Mouse (Mus musculus) layer of hippocampus, postnatal 36 days (tissue): ENCODE results near the gene H2-Q6. TPM values are rescaled to one million over a fixed set of nuclear protein-coding genes. Genes with fewer than 3 reads are reported as not detected.
"Not testable (repeated sequence)": the region's sequence is repeated elsewhere in the genome, so short reads cannot be mapped to it uniquely, and the experiment has no call there.

Experiments
- DNase-seq, 2 experiments: peaks; one replicate each; pipeline ENCODE4 v3.0.0; 2022
- total RNA-seq, 2 experiments: library from RNA; stranded (reverse); gene quantifications; 2 replicates each; pipeline ENCODE4 v1.2.3; 2021

The H2-Q6 gene
- total RNA-seq: not detected

DNA sequence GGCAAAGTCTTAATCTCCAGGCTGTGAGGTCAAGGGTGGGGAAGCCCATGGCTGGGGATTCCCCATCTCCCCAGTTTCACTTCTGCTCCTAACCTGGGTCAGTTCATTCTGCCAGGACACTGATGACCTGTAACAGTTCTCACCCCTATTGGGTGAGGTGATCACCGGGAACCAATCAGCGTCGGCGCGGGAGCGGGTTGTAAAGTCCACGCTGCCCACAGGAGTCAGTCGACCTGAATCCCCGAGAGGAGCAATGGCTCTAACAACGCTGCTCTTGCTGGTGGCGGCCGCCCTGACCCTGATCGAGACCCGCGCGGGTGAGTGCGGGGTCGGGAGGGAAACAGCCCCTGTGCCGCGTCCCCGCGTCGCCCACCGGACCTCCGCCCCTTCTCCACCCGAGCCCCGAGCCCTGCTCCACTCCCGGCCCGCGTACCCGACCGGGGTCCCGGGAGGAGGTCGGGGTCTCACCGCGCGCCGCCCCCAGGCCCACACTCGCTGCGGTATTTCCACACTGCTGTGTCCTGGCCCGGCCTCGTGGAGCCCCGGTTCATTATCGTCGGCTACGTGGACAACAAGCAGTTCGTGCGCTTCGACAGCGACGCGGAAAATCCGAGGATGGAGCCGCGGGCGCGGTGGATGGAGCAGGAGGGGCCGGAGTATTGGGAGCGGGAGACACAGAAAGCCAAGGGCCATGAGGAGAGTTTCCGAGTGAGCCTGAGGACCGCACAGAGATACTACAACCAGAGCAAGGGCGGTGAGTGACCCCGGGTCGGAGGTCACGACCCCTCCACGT, at the start of gene H2-Q6:
Gene H2-Q6 (plus strand): TSS at position 227 of the 793 bp plus-strand sequence.
- DNase-seq: not testable (repeated sequence)

DNA sequence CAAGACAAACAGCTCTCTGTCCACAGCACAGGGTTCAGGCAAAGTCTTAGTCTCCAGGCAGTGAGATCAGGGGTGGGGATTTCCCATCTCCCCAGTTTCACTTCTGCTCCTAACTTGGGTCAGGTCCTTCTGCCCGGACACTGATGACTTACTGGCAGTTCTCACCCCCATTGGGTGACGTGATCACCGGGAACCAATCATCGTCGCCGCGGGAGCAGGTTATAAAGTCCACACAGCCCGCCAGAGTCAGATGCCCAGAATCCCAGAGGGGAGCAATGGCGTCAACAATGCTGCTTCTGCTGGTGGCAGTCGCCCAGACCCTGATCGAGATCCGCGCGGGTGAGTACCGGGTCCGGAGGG, 45.3 kb upstream of the H2-Q6 start, which contains the start of gene H2-Q4:
Gene H2-Q4 (plus strand): TSS at position 249 of the 360 bp plus-strand sequence.
- peak; percentile 57 to 70 for DNase-seq

DNA sequence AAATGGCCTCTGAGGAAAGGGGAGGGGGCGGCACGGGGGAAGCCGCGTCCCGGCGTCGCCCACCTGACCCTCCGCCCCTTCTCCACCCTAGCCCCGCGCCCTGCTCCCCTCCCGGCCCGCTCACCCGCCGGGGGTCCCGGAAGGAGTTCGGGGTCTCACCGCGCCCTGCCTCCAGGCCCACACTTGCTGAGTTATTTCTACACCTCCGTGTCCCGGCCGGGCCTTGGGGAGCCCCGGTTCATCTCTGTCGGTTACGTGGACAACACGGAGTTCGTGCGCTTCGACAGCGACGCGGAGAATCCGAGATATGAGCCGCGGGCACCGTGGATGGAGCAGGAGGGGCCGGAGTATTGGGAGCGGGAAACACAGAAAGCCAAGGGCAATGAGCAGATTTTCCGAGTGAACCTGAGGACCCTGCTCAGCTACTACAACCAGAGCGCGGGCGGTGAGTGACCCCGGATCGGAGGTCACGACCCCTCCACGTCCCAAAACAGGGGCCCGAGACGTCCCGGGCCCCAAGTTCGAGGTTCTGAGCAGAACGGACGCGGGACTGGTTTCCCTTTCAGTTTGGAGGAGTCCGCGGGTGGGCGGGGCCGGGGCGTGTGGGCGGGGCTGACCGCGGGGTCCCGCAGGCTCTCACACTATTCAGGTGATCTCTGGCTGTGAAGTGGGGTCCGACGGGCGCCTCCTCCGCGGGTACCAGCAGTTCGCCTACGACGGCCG, 44.8 kb upstream of the H2-Q6 start:
- no peak for DNase-seq

DNA sequence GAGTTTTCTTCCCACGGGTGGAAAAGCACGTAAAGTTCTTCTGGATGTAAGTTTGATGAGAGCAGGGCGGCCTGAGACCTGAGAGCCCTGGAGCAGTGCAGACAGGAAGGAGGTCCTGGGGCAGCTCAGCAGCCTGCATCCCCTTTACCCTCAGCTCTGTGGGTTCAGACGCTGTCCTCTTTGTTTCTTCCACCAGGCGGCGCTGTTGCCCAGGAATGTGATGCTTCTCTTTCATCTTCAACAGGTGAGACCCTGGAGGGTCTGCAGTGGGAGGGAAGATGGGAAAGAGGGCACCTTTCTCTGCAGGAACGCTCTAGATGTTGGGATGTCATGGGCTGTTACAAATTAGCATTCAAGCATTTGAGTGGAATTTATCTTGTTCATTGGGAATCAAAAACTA, 34.9 kb upstream of the H2-Q6 start:
- not testable (repeated sequence) for DNase-seq

- DNase-seq: not testable (repeated sequence)
Observed at GRCm38 (mm10) chr17:35392671-35393070, 32.0 kb upstream of the H2-Q6 start.

GRCm38 (mm10) chr17:35393864-35394800, 30.5 kb upstream of the H2-Q6 start:
- not testable (repeated sequence) for DNase-seq

- not testable (repeated sequence) for DNase-seq
Observed at GRCm38 (mm10) chr17:35396956-35397355, 27.7 kb upstream of the H2-Q6 start.

- DNase-seq: not testable (repeated sequence)
Observed at GRCm38 (mm10) chr17:35413057-35413456, 11.6 kb upstream of the H2-Q6 start.

- not testable (repeated sequence) for DNase-seq
Observed at GRCm38 (mm10) chr17:35415273-35416129, 9.1 kb upstream of the H2-Q6 start.

DNA sequence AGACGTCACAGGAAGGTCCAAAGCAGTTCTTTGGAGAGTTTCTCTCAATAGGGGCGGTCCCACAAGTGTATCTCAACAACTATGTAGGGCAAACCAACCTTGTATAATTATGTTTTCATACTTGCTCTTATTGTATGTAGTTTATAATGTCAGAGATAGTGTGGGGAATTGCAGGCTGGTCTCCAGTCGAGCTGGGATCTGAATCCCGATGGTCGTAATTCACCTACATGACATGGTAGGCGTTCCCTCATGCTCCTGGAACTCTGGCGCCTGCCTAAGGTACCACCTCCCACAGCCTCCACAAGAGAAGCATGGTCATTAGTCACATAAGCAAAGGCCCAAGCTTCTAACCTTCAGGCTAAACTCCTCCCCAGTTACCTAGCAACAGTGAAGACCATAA, 5.9 kb upstream of the H2-Q6 start:
- DNase-seq: no peak

DNA sequence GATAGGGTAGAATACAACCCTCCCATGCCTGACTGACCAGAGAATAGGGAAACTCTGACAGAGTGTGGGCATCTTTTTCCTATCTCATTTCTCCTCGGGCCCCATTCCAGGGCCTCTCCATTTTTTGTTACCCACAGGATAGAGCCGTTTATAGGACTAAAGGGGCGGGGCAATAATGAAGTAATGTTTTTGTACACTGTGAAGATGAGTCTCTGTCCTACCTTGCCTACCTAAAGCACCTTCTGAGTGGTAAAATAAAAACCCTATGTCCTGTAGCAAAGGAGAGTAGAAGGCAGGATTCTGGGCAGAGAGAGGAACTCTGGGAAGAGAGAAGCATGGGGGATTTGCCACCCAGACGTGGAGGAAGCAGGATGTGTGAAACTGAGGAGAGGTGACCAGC, 5.1 kb upstream of the H2-Q6 start:
- DNase-seq: not testable (repeated sequence)

- not testable (repeated sequence) for DNase-seq
Observed at GRCm38 (mm10) chr17:35420206-35420810, 4.3 kb upstream of the H2-Q6 start.

GRCm38 (mm10) chr17:35421331-35421730, 3.3 kb upstream of the H2-Q6 start:
- DNase-seq: not testable (repeated sequence)

DNA sequence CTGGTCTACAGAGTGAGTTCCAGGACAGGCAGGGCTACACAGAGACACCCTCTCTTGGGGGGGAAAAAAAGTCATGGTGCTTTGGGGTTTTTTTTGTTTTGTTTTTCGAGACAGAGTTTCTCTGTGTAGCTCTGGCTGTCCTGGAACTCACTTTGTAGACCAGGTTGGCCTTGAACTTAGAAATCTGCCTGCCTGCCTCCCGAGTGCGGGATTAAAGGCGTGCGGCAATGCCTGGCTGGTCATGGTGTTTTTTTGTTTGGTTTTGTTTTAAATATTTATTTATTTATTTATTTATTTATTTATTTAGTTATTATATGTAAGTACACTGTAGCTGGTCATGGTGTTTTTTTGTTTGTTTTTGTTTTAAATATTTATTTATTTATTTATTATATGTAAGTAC, 2.3 kb upstream of the H2-Q6 start:
- DNase-seq: not testable (repeated sequence)

DNA sequence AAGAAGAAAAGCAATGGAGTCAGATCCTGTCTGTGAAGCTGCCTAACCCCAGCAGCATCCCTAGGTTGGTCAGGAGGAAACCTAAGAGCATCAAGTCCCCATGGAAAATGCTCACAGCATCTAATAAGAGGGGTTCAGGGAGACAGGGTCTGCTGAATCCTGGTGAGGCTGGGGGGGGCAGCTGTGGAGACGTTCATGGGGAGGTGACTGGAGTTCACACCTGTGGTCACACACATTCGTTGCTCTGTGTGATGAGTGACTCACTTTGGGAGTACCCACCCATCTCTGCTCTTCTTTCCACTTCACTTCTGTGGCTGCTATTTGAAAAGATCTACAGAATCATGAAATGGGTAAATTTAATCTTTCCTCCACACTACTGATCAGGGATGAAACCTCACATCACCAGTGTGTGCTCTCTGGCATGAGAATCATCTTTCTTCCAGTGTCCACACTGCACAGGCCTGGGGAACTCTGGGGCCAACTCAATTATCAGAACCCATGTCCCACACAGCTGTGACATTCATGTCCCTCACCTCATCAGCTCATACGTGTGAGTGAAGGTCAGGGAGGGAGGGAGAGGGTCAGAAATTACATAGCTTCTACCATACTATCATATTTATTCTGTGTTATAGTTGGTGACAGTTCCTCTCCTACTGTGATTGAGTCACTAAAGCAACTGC, 1.4 kb upstream of the H2-Q6 start:
- not testable (repeated sequence) for DNase-seq

DNA sequence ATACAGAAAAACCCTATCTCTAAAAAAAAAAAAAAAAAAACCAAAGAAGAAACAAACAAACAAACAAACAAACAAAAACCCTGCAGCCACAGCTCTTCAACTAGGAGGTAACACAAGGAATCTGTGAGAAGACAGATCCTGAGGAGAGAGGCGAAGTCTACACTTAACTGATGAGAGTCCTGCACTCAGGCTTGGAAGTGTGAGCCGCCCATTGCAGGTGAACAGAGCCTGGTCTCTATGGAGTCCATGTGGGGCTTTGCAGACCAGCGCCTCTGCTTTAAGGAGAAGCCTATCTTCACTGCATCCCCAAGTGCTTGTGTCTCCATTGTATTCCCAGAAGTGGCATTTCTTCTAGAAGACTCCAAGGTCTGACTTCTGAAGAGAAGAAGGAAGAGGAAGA, 544 bp upstream of the H2-Q6 start:
- not testable (repeated sequence) for DNase-seq

DNA sequence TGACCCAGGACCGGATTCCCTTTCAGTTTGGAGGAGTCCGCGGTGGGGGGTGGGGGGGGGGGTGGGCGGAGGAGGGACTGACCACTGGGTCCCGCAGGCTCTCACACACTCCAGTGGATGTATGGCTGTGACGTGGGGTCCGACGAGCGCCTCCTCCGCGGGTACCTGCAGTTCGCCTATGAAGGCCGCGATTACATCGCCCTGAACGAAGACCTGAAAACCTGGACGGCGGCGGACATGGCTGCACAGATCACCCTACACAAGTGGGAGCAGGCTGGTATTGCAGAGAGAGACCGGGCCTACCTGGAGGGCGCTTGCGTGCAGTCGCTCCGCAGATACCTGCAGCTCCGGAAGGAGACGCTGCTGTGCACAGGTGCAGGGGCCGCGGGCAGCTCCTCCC, 824 bp downstream of the H2-Q6 start:
- DNase-seq: not testable (repeated sequence)

- DNase-seq: not testable (repeated sequence)
Observed at GRCm38 (mm10) chr17:35428883-35429282, 4.2 kb downstream of the H2-Q6 start.

DNA sequence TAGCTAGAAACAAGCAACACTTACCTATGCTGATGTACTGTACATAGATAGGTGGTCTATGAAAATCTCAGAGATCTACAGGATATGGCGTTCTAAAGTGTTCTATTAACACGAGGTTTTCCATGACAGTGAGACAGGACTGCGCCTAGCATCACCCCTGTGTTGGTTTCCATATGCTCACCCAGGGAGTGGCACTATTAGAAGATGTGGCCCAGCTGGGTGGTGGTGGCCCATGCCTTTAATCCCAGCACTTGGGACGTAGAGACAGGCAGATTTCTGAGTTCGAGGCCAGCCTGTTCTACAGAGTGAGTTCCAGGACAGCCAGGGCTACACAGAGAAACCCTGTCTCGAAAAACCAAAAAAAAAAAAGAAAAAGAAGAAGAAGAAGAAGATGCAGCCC, 6.0 kb downstream of the H2-Q6 start:
- DNase-seq: not testable (repeated sequence)

DNA sequence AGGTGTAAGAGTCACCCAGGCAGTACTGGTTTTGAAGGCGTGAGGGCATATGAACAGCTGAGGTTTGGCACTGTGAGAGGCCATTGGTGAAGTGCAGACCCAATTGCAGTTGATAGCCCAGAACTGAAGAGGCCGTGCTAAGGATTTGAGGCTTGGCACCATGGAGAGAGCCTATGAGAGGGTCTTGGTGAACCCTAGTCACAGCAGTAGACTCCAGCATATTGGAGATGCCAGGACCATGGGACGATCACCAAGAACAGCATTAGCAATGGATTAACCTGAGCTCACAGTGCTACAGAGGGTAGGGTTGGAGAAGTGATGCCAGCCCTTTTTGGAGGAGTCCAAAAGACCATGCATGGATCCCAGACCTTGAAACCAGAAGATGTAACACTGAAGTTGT, 7.5 kb downstream of the H2-Q6 start:
- not testable (repeated sequence) for DNase-seq
